Mouse (Mus musculus): ENCODE data around the gene Got1. TPM values are rescaled to one million over a fixed set of nuclear protein-coding genes. Genes with fewer than 3 reads are reported as not detected.

The Got1 gene
- polyA plus RNA-seq, 1 experiment from 2014 or later, result 233 TPM

- H3K4me2 ChIP-seq, result peak overlapping the region; percentile 79
- H3K36me3 ChIP-seq, result peaks cover 5% of the 10 kb centered on the region
- no peaks in the 10 kb centered on the region for H3K27me3 ChIP-seq
- 0 out of 2 replicates have a peak overlapping the region, but pooled peaks have one; percentile 8 for H3K27ac ChIP-seq
- no peaks in the 10 kb centered on the region for H3K9me3 ChIP-seq (replicated peaks)
- ATAC-seq (replicated peaks; ENCODE audit: insufficient number of reproducible peaks, insufficient read depth, low FRiP score, low read depth), result no peak
- WGBS, result 50% methylated on average over 8 of the region's 8 CpGs
- H3K4me1 ChIP-seq (replicated peaks), result peaks cover 42% of the 10 kb centered on the region
- H3K9ac ChIP-seq, result 0 out of 2 replicates have a peak overlapping the region, but pooled peaks have one; percentile 5
- peak overlapping the region; percentile 84 for H3K4me3 ChIP-seq
Measured at GRCm38 (mm10) chr19:43521362-43521761, 3.0 kb downstream of the Got1 start.

DNA sequence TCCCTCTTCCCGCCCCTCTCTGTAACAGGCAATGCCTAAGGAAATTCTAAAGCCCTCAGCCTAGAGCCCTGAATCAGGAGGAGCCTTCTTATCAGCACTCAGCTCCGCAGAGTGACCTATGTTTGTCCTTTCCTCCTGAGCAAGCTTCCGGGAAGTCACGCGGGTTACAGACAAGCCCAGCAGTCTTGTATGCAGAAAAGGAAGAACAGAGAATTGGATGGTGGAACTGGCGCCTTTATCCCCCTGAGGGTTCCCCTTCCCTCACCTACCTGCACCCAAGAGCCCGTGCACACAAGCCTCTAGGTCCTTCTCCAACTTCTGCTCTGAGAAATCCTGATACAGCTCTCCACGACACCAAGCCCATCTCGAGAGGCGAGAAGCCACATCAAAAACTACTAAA is 4.0 kb downstream of the Got1 start:
- peaks cover 48% of the 10 kb centered on the region for H3K4me1 ChIP-seq (replicated peaks)
- ATAC-seq (replicated peaks; ENCODE audit: insufficient number of reproducible peaks, insufficient read depth, low FRiP score, low read depth), result no peak
- H3K9me3 ChIP-seq (replicated peaks), result no peaks in the 10 kb centered on the region
- peak overlapping the region; percentile 79 for H3K4me2 ChIP-seq
- H3K27ac ChIP-seq, result peak overlapping the region; percentile 72
- peak overlapping the region; percentile 22; the same call in 1 of the 2 replicates for H3K9ac ChIP-seq
- H3K27me3 ChIP-seq, result no peaks in the 10 kb centered on the region
- H3K4me3 ChIP-seq, result peak overlapping the region; percentile 84
- WGBS, result 24% methylated on average over 9 of the region's 10 CpGs
- H3K36me3 ChIP-seq, result peaks cover 8% of the 10 kb centered on the region

GRCm38 (mm10) chr19:43519226-43519625 is 5.2 kb downstream of the Got1 start:
- no peak for ATAC-seq (replicated peaks; ENCODE audit: insufficient number of reproducible peaks, insufficient read depth, low FRiP score, low read depth)
- H3K9me3 ChIP-seq (replicated peaks), result no peaks in the 10 kb centered on the region
- H3K9ac ChIP-seq, result no peak overlapping the region
- H3K36me3 ChIP-seq, result peaks cover 19% of the 10 kb centered on the region
- no peak overlapping the region for H3K27ac ChIP-seq
- peaks cover 43% of the 10 kb centered on the region for H3K4me1 ChIP-seq (replicated peaks)
- H3K4me3 ChIP-seq, result no peak overlapping the region
- H3K4me2 ChIP-seq, result no peak overlapping the region
- H3K27me3 ChIP-seq, result no peaks in the 10 kb centered on the region
- WGBS, result 83% methylated on average over 10 of the region's 10 CpGs

DNA sequence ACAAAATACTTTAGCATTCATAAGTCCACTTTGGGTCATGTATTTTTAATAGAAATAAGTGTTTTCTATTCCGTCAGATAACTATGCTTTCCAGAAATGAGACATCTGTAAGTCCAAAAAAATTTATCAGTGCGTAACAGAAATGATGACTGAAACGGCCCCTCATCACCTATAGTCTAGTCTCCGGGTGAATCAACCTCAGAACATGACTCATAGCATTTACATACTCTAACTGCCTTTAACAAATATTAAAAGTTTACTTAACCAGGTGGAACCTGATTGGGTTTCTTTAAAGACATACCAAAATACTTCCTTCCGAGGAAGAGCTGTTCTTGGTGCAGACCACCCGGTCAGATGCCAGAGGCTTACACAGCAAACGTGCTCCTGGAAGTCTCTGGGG is 6.1 kb downstream of the Got1 start:
- Histone ChIP-seq H3K9ac (no peak overlapping the region), H3K4me1 (replicated peaks) (peaks cover 37% of the 10 kb centered on the region), H3K27ac (no peak overlapping the region), H3K36me3 (peaks cover 20% of the 10 kb centered on the region), H3K9me3 (replicated peaks) (no peaks in the 10 kb centered on the region), H3K4me2 (no peak overlapping the region), H3K27me3 (no peaks in the 10 kb centered on the region), H3K4me3 (no peak overlapping the region)
- WGBS, result 78% methylated on average over 7 of the region's 7 CpGs
- ATAC-seq (replicated peaks; ENCODE audit: insufficient number of reproducible peaks, insufficient read depth, low FRiP score, low read depth), result no peak

DNA sequence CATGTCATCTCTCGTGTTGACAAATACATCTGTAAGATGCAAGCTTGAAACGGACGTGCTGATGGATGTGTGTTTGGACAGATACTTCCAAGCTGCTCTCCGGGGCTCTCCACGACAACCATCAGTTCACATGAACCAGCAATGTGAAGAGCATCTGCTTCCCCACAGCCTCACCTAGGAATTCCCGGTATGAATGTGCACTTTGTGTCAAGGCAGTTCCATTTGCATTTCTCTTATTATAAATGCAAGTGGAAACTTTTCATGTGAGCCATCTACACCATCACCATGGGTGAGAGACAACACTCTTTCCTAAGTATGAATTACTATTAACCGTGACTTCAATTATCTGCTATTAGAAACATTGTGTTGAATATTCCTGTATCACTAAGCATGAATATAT is 6.6 kb downstream of the Got1 start:
- Histone ChIP-seq H3K4me2 (no peak overlapping the region), H3K4me1 (replicated peaks) (peaks cover 37% of the 10 kb centered on the region), H3K27me3 (no peaks in the 10 kb centered on the region), H3K9ac (no peak overlapping the region), H3K27ac (no peak overlapping the region), H3K36me3 (peaks cover 20% of the 10 kb centered on the region), H3K9me3 (replicated peaks) (no peaks in the 10 kb centered on the region), H3K4me3 (no peak overlapping the region)
- ATAC-seq (replicated peaks; ENCODE audit: insufficient number of reproducible peaks, insufficient read depth, low FRiP score, low read depth), result no peak
- WGBS, result 74% methylated on average over 7 of the region's 7 CpGs

DNA sequence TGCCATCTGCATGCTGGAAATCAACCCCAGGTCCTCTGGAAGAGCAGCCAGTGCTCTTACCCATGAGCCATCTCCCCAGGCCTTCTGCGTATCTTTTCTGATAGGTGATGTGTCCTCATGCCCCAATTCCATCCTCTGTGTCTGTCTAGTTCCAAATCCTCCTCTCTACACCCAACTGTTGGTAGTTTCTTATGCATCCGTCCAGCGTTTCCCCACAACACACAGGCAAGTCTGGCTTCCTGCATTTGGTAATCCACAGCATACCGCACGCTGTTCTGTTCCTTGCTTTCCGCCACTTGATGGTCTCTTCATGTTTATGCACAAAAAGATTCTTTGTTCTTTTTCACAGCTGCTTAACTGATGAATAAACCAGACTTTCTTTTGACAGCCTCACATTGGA is 7.1 kb downstream of the Got1 start:
- H3K9ac ChIP-seq, result no peak overlapping the region
- no peak for ATAC-seq (replicated peaks; ENCODE audit: insufficient number of reproducible peaks, insufficient read depth, low FRiP score, low read depth)
- WGBS, result 85% methylated on average over 6 of the region's 6 CpGs
- no peak overlapping the region for H3K27ac ChIP-seq
- no peaks in the 10 kb centered on the region for H3K9me3 ChIP-seq (replicated peaks)
- peaks cover 24% of the 10 kb centered on the region for H3K36me3 ChIP-seq
- H3K4me2 ChIP-seq, result no peak overlapping the region
- no peak overlapping the region for H3K4me3 ChIP-seq
- no peaks in the 10 kb centered on the region for H3K27me3 ChIP-seq
- H3K4me1 ChIP-seq (replicated peaks), result peaks cover 37% of the 10 kb centered on the region

DNA sequence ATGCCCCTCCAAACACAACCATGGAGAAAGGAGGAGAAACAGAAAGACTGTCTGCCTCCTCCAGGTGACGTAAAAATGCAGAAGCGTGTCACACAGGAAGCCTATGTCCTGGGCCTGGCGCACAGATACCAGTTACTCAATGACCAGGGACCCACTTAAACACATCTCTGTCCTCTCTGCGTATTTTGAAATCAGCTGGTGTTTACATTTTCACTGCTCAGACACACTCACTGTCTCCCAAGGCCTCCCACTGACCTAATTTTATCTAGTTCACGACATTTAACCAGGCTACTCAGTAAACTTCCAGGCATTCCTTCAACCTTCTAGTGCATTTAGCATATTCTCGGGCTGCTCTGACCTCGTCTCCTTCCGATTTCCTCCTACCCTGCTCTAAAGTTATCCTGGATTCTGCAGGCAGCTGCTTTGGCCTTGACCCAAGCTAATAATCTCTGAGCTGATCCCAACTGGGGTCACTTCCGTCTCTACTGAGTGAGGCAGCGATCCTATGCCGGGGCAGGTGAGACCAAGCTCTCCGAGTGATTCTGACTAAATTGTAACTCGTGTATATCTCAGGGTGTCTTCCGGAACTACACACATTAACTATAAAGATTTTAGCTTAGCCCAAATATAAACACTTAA is 7.9 kb downstream of the Got1 start:
- H3K27me3 ChIP-seq, result no peaks in the 10 kb centered on the region
- peak overlapping the region; percentile 5; the same call in 1 of the 2 replicates for H3K4me2 ChIP-seq
- no peak overlapping the region for H3K9ac ChIP-seq
- H3K4me3 ChIP-seq, result no peak overlapping the region
- no peak for ATAC-seq (replicated peaks; ENCODE audit: insufficient number of reproducible peaks, insufficient read depth, low FRiP score, low read depth)
- H3K9me3 ChIP-seq (replicated peaks), result no peaks in the 10 kb centered on the region
- H3K4me1 ChIP-seq (replicated peaks), result peaks cover 33% of the 10 kb centered on the region
- peak overlapping the region; percentile 0; the same call in 1 of the 2 replicates for H3K27ac ChIP-seq
- H3K36me3 ChIP-seq, result peaks cover 31% of the 10 kb centered on the region
- 59% methylated on average over 14 of the region's 14 CpGs for WGBS

DNA sequence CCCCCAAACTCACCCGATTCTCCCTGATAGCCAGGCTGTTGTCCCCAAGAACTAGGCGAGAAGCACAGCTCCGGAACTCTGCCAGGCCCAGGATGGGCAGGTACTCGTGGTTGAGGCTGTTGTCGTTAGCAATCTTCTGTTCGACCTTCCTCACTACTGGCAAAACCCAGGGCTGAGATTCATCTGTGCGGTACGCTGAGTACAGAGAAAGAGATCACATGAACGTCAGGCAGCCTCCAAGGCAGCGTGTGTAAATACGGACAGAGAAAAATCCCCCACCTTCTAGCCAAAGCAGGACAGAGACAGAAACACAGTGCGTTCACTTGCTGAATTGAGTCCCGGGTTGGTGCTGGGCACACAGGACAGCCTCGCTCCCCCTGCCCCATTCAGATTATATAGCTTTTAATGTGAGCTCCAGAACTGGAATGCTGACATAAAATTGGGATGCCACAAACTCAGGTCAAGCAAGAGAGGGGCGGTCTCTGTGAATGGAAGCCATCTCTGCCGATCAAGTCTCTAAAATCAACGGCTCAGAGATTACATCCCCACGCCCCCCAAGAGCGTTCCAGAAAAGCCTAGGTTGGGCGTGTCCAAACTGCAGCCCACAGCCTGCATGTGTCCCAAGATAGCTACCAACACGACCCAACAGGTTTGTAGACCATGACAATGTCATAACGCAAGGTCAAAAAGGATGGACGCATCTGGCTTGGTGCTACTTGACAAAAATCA is 8.6 kb downstream of the Got1 start:
- no peak overlapping the region for H3K9ac ChIP-seq
- WGBS, result 85% methylated on average over 23 of the region's 23 CpGs
- no peak for ATAC-seq (replicated peaks; ENCODE audit: insufficient number of reproducible peaks, insufficient read depth, low FRiP score, low read depth)
- H3K4me2 ChIP-seq, result peak overlapping the region; percentile 5; the same call in 1 of the 2 replicates
- H3K27ac ChIP-seq, result no peak overlapping the region
- no peaks in the 10 kb centered on the region for H3K27me3 ChIP-seq
- peaks cover 38% of the 10 kb centered on the region for H3K36me3 ChIP-seq
- H3K4me3 ChIP-seq, result no peak overlapping the region
- H3K4me1 ChIP-seq (replicated peaks), result peaks cover 28% of the 10 kb centered on the region
- H3K9me3 ChIP-seq (replicated peaks), result no peaks in the 10 kb centered on the region

GRCm38 (mm10) chr19:43513874-43514273 is 10.5 kb downstream of the Got1 start:
- ATAC-seq (replicated peaks; ENCODE audit: insufficient number of reproducible peaks, insufficient read depth, low FRiP score, low read depth), result no peak
- H3K36me3 ChIP-seq, result peaks cover 49% of the 10 kb centered on the region
- WGBS, result 89% methylated on average over 8 of the region's 8 CpGs

DNA sequence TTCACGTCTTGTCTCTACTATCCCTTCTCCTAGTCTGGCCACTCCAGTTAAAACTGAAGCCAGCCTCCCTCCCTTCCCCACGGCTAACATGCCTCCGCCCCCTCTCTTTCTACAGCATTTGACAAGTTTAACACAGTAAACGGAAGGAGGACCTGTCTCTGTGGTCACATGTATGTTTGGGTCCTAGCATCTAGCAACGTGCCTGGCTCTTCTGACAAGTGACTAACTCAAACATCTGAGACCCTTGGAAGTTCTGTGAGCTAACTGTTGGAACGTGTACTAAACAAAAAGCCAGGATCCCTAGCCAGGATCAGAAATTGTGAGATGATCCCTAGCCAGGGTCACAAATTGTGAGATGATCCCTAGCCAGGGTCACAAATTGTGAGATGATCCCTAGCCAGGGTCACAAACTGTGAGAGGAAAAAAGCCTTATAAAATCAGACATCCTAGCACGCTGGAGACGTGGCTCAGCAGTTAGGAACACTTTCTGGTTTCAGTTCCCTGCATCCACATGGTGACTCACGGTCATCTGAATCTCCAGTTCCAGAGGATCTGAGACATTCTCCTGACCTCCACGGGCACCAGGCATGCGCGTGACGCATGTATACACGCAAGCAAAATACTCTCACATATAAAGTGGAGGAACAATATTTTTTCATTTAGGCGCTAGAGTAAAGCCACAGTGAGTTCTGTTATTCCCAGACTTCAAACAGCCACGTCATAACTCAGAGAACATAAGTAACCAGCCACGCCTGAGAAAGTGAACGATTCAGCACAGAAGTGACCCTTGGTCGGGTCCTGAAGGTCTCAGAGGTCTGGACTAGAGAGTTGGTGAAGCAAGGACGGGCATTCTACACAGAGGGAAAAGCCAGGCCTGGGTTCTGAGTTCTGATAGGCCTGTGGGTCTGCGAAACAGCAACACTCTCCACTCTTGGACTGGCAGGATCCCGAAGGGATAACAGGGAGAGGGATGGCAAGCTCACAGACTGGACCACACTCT is 12.5 kb downstream of the Got1 start:
- no peak overlapping the region for H3K9ac ChIP-seq
- no peak for ATAC-seq (replicated peaks; ENCODE audit: insufficient number of reproducible peaks, insufficient read depth, low FRiP score, low read depth)
- no peaks in the 10 kb centered on the region for H3K9me3 ChIP-seq (replicated peaks)
- 79% methylated on average over 22 of the region's 22 CpGs for WGBS
- peaks cover 60% of the 10 kb centered on the region for H3K36me3 ChIP-seq
- H3K4me3 ChIP-seq, result no peak overlapping the region
- no peaks in the 10 kb centered on the region for H3K27me3 ChIP-seq
- H3K4me2 ChIP-seq, result no peak overlapping the region
- H3K27ac ChIP-seq, result no peak overlapping the region
- peaks cover 12% of the 10 kb centered on the region for H3K4me1 ChIP-seq (replicated peaks)

More at GRCm38 (mm10) chr19:43513874-43514273, 10.5 kb downstream of the Got1 start:
- no peak overlapping the region for H3K4me3 ChIP-seq
- no peaks in the 10 kb centered on the region for H3K9me3 ChIP-seq (replicated peaks)
- no peak overlapping the region for H3K9ac ChIP-seq
- H3K4me1 ChIP-seq (replicated peaks), result peaks cover 12% of the 10 kb centered on the region
- no peak overlapping the region for H3K4me2 ChIP-seq
- no peaks in the 10 kb centered on the region for H3K27me3 ChIP-seq
- H3K27ac ChIP-seq, result no peak overlapping the region

Measured in heart, embryonic 15.5 days (tissue).